Mouse (Mus musculus) forebrain, embryonic 14.5 days (tissue): ENCODE data around the gene Tex44. TPM values are rescaled to one million over a fixed set of nuclear protein-coding genes. Genes with fewer than 3 reads are reported as not detected.
A peak's percentile ranks its signal among the peaks of the same experiment; 100 is the strongest.

Source experiments
- ATAC-seq: fragments of 200-750 bp; cut with Nextera tagmentation; 2 replicates; pipeline ENCODE4 v1.8.0; 2017; ENCODE audit warnings: mild to moderate bottlenecking, moderate library complexity
- DNase-seq: peaks from one replicate; pipeline ENCODE4 v3.0.0-alpha.2; 2015; ENCODE audit warnings: low spot score
- H3K27ac ChIP-seq: fragments of 300-500 bp; sonication (generic); 2 replicates; pipeline ENCODE4 v1.5.1; 2014; ENCODE audit warnings: low read depth, mild to moderate bottlenecking, control low read depth, low read length, moderate library complexity
- H3K27me3 ChIP-seq: fragments of 300-500 bp; sonication (generic); replicated peaks from 2 replicates; pipeline ENCODE4 v1.6.1; 2014; ENCODE audit warnings: low read length, control low read depth, mixed read lengths; ENCODE audit not compliant: control insufficient read depth, insufficient read depth
- H3K36me3 ChIP-seq: fragments of 300-500 bp; sonication (generic); 2 replicates; pipeline ENCODE4 v1.6.1; 2014; ENCODE audit warnings: low read length, control low read depth; ENCODE audit not compliant: control insufficient read depth, insufficient read depth
- H3K4me1 ChIP-seq: fragments of 300-500 bp; sonication (generic); 2 replicates; pipeline ENCODE4 v1.6.1; 2014; ENCODE audit warnings: antibody characterized with exemption, low read length, control low read depth; ENCODE audit not compliant: control insufficient read depth, insufficient read depth
- H3K4me2 ChIP-seq: fragments of 300-500 bp; sonication (generic); 2 replicates; pipeline ENCODE4 v1.6.1; 2014; ENCODE audit warnings: mild to moderate bottlenecking, control low read depth, low read length
- H3K4me3 ChIP-seq: fragments of 300-500 bp; sonication (generic); 2 replicates; pipeline ENCODE4 v1.5.1; 2014; ENCODE audit warnings: low read depth, low read length, control low read depth
- H3K9ac ChIP-seq: fragments of 300-500 bp; sonication (generic); 2 replicates; pipeline ENCODE4 v1.6.1; 2014; ENCODE audit warnings: mild to moderate bottlenecking, low read length, control low read depth, moderate library complexity
- H3K9me3 ChIP-seq: fragments of 300-500 bp; sonication (generic); replicated peaks from 2 replicates; pipeline ENCODE4 v1.6.1; 2016; ENCODE audit warnings: low read length, control low read depth, mixed read lengths; ENCODE audit not compliant: control insufficient read depth
- WGBS: fragments of 180-500 bp; shearing (Covaris S2); extraction: QIAGEN DNeasy Blood & Tissue Kit; methylation state at CpG from one replicate; pipeline ENCODE4 v1.1.7; 2014; 5-methylcytosine and 5-hydroxymethylcytosine counted together
- polyA plus RNA-seq: library from polyadenylated mRNA; unstranded; fragments of >200 nt; fragmentation: Nextera tagmentation; extraction: Ambion mirVana; gene quantifications from 2 replicates; pipeline ENCODE4 v1.2.1, GENCODE M21; 2014

The Tex44 gene
- polyA plus RNA-seq, 1 experiment from 2014 or later, result not detected

DNA sequence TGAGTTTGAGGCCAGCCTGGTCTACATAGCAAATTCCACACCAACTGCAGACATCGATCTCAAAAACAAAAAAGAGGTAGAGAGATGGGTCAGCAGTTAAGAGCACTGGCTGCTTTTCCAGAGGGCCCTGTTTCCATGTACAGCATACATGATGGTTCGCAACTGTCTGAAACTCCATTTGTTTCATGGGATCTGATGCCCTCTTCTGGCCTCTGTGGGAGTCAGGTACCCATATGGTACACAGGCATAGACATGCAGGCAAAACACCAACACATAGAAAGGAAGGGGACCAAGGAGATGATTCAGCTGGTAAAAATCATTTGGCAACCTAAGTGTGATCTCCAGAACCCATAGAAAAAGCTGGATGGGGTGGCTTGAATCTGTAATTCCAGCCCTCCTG is 12.4 kb downstream of the Tex44 start:
- no peaks in the 10 kb centered on the region for H3K27me3 ChIP-seq
- ATAC-seq (no peak), DNase-seq (peak; percentile 51)
- H3K9ac ChIP-seq, result no peak overlapping the region
- H3K27ac ChIP-seq, result no peak overlapping the region
- H3K4me1 ChIP-seq, result peaks cover 32% of the 10 kb centered on the region
- WGBS, result 73% methylated on average over 2 of the region's 2 CpGs
- no peak overlapping the region for H3K4me3 ChIP-seq
- no peaks in the 10 kb centered on the region for H3K36me3 ChIP-seq
- no peak overlapping the region for H3K4me2 ChIP-seq
- H3K9me3 ChIP-seq, result no peaks in the 10 kb centered on the region

GRCm38 (mm10) chr1:86439487-86440170 is 13.5 kb downstream of the Tex44 start:
- ATAC-seq (no peak), DNase-seq (no peak)
- H3K4me3 ChIP-seq, result no peak overlapping the region
- 30% methylated on average over 8 of the region's 8 CpGs for WGBS
- no peaks in the 10 kb centered on the region for H3K9me3 ChIP-seq
- peak overlapping the region; percentile 35; the same call in 1 of the 2 replicates for H3K27ac ChIP-seq
- H3K4me2 ChIP-seq, result peak overlapping the region; percentile 84; the same call in 1 of the 2 replicates
- H3K36me3 ChIP-seq, result no peaks in the 10 kb centered on the region
- peak overlapping the region; percentile 2; the same call in 1 of the 2 replicates for H3K9ac ChIP-seq
- peaks cover 30% of the 10 kb centered on the region for H3K4me1 ChIP-seq
- no peaks in the 10 kb centered on the region for H3K27me3 ChIP-seq

GRCm38 (mm10) chr1:86440171-86440886 is 14.2 kb downstream of the Tex44 start:
- H3K4me2 ChIP-seq, result peak overlapping the region; percentile 84
- peak overlapping the region; percentile 100 for H3K27ac ChIP-seq
- H3K4me1 ChIP-seq, result peaks cover 24% of the 10 kb centered on the region
- ATAC-seq, result peak; percentile 76
- peak; percentile 96 for DNase-seq
- no peaks in the 10 kb centered on the region for H3K27me3 ChIP-seq
- WGBS, result 2% methylated on average over 18 of the region's 18 CpGs
- peak overlapping the region; percentile 43 for H3K4me3 ChIP-seq
- H3K9ac ChIP-seq, result peak overlapping the region; percentile 97
- no peaks in the 10 kb centered on the region for H3K9me3 ChIP-seq
- H3K36me3 ChIP-seq, result no peaks in the 10 kb centered on the region

DNA sequence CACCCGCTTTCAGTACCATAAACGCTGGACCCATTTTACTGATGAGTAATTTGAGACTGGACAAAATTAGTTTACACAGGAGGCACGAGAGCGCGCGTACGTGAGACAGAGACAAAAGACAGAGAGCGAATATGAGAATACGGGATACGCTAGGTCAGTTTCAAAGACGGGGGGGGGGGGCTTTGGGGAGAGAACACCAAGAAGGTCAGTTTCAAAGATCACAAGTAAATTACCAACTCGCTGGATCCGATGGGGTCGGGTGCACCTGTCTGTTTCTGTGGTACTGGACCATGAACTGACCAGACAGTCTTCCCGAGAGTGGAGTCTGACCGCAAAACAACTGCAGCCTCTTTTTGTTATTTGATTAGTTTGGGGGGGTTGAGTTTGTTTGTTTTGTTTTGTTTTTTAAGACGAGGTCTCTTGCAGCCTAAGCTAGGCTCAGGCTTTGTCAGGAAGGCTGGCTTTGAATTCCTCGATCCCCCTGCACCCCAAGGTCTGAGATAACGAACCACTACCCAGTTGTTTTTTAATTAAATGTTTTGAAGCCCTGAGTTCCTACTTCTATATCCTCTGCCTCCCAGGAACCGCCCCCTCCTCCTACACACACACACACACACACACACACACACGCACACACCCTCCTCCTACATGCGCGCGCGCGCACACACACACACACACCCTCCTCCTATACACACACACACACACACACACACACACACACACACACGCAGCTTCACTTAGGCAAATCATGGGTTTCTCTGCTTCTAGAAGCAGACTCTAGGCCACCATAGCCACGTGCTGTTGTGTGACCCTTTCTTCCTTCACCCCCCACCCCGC is 15.0 kb downstream of the Tex44 start:
- H3K4me2 ChIP-seq, result peak overlapping the region; percentile 84
- ATAC-seq (peak; percentile 38), DNase-seq (peak; percentile 82)
- no peaks in the 10 kb centered on the region for H3K36me3 ChIP-seq
- H3K27ac ChIP-seq, result peak overlapping the region; percentile 100
- H3K4me1 ChIP-seq, result peaks cover 18% of the 10 kb centered on the region
- no peaks in the 10 kb centered on the region for H3K9me3 ChIP-seq
- no peaks in the 10 kb centered on the region for H3K27me3 ChIP-seq
- peak overlapping the region; percentile 43 for H3K4me3 ChIP-seq
- WGBS, result 1% methylated on average over 29 of the region's 29 CpGs
- H3K9ac ChIP-seq, result peak overlapping the region; percentile 97

DNA sequence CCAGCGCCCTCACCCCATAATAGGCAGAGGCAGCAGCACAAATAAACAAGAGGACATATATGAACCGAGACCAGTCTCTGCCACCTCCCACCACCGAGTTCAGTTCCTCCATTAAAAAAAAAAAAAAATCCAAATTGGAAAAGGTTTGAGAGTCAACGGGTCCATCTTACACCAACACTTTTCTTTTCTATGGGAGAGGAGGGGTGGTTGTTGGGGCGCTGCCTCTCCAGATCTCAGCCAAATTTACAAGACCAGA is 15.5 kb downstream of the Tex44 start:
- H3K27me3 ChIP-seq, result no peaks in the 10 kb centered on the region

DNA sequence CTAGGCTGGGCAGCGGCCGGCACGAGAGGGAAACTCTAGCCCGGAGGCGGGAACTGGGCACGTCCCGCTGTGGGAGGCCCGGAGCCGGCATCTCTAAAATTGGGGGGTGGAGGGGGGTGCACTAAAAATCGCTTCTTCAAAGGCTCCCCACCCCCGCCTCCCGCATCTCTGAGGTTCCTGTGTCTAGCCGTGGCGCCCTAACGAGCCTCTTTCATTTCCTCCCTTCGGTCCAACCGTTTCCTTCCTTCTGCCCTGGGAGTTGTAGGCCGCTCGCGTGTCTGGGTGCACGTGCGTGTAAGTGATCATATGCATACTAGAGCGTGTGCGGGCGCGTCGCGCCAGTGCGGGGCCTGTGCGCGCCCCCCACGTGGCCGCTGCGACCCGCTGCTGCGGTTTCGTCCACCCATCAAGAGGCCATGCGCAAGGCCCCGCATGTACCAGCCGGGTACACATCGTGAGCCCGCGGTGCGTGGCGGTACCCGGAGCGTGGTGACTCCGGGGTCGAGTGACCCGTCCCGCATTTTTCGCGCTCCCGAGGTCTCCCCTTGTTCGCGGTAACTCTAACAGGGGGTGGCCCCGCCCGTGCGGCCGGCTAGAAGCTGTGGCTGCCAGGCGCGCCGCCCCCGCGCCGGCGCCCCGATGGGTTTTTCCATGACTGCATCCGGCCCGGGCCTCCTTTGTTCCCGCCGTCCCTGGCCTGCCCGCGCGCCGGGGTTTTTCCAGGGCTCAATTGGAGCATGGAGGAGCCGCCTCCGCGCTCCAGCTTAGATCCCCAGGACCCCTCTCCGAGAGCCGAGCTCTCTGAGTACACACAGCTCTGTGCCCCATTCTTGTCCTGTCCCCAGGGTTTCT is 16.1 kb downstream of the Tex44 start:
- peak overlapping the region; percentile 43 for H3K4me3 ChIP-seq
- H3K4me1 ChIP-seq, result peaks cover 18% of the 10 kb centered on the region
- H3K27ac ChIP-seq, result peak overlapping the region; percentile 100
- no peaks in the 10 kb centered on the region for H3K36me3 ChIP-seq
- H3K4me2 ChIP-seq, result peak overlapping the region; percentile 84
- no peaks in the 10 kb centered on the region for H3K9me3 ChIP-seq
- H3K27me3 ChIP-seq, result no peaks in the 10 kb centered on the region
- peak overlapping the region; percentile 97 for H3K9ac ChIP-seq
- ATAC-seq (peak; percentile 68), DNase-seq (peak; percentile 89)
- under 1% methylated on average over 77 of the region's 81 CpGs for WGBS

More for the DNA sequence above, 15.5 kb downstream of the Tex44 start:
- Histone ChIP-seq H3K4me2 (peak overlapping the region; percentile 84), H3K27ac (peak overlapping the region; percentile 100), H3K4me3 (peak overlapping the region; percentile 43), H3K9me3 (no peaks in the 10 kb centered on the region), H3K4me1 (peaks cover 18% of the 10 kb centered on the region), H3K36me3 (no peaks in the 10 kb centered on the region), H3K9ac (peak overlapping the region; percentile 97)
- ATAC-seq (no peak), DNase-seq (no peak)
- WGBS, result 0% methylated on average over 5 of the region's 5 CpGs

GRCm38 (mm10) chr1:86442832-86443231 is 16.7 kb downstream of the Tex44 start:
- ATAC-seq, result no peak

More at GRCm38 (mm10) chr1:86442832-86443231, 16.7 kb downstream of the Tex44 start:
- H3K9ac ChIP-seq, result peak overlapping the region; percentile 97
- peak overlapping the region; percentile 84 for H3K4me2 ChIP-seq
- peak overlapping the region; percentile 100 for H3K27ac ChIP-seq
- no peaks in the 10 kb centered on the region for H3K27me3 ChIP-seq
- peak overlapping the region; percentile 43 for H3K4me3 ChIP-seq
- H3K9me3 ChIP-seq, result no peaks in the 10 kb centered on the region
- peaks cover 18% of the 10 kb centered on the region for H3K4me1 ChIP-seq
- H3K36me3 ChIP-seq, result no peaks in the 10 kb centered on the region
- DNase-seq, result no peak
- WGBS, result under 1% methylated on average over 24 of the region's 24 CpGs
